28 mouse cellular contexts compared by ENCODE assay signal in the genomic region with DNA sequence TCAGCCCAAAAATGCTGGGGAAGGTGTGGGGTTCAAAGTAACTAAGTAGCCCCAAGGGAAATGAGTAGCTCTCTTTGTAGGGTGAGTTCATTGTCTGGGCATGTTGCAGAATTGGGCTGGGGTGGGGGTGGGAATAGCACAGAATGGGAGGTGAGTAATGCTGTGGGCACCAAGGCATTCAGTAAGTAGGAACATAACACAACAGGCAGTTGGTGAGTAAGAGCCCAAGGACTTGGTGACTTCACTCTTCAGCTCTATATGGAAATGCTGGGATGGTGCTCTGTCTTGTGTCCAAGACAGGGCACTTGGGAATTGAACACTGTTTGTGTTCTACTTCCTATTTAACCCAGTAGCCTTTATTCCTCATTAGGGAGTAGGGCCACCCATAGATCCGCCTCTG. TPM values are rescaled to one million over a fixed set of nuclear protein-coding genes. Genes with fewer than 3 reads are reported as not detected.
A peak's percentile ranks its signal among the peaks of the same experiment; 100 is the strongest.
DNase-seq lines count a peak whose midpoint lies in the region; ATAC-seq and TF ChIP-seq lines count a peak whose summit lies in the region.
"Had no signal": no experiment of that assay in that cellular context is flagged by ENCODE, and none has a peak within 500 bp of the region (broad histone marks: within the 10 kb centered on the region; RNA-seq: fewer than 3 reads in every experiment).

No protein-coding gene starts in this region.

- H3K4me3 ChIP-seq in liver, embryonic 12.5 days: no peak overlapping the region
- H3K4me3 ChIP-seq: embryonic facial prominence, embryonic 13.5 days; erythroblast, embryonic 14.5 days; forebrain, embryonic 12.5 days; liver, embryonic 15.5 days; neural tube, embryonic 15.5 days had no signal

- no peaks in the 10 kb centered on the region for H3K36me3 ChIP-seq in liver, embryonic 12.5 days
- H3K36me3 ChIP-seq: embryonic facial prominence, embryonic 13.5 days; forebrain, embryonic 12.5 days; liver, embryonic 15.5 days; neural tube, embryonic 15.5 days had no signal

- CTCF ChIA-PET in Patski (lab: Charles Lee): interaction anchor here (1.2 to 2.0 kb wide), 10 partner anchors 9 to 102 kb away, joined by 3 to 7 read pairs (median 4); no protein-coding TSS in a partner anchor

- no peak overlapping the region for H3K4me2 ChIP-seq in liver, embryonic 12.5 days
- H3K4me2 ChIP-seq: embryonic facial prominence, embryonic 13.5 days; forebrain, embryonic 12.5 days; heart, embryonic 11.5 days; hindbrain, embryonic 14.5 days; liver, embryonic 15.5 days; lung, embryonic 14.5 days; neural tube, embryonic 15.5 days had no signal

- WGBS in liver, embryonic 12.5 days (ENCODE audit: insufficient replicate concordance): 63% methylated on average over 1 of the region's 1 CpGs

- DNase-seq in 3134 (ENCODE audit: extremely low read depth, insufficient read length, low spot score) (peak; percentile 79), 416B (ENCODE audit: low read depth) (peak; percentile 73), Patski (ENCODE audit: low read depth, low spot score) (peak; percentile 92)
- DNase-seq in fibroblast of lung, adult 2 months (ENCODE audit: low read depth): peak; percentile 72
- no peak for DNase-seq in lung, postnatal 25 days (ENCODE audit: low spot score)
- no peak for DNase-seq in yolk sac, embryonic 10.5 days (ENCODE audit: low spot score)
- DNase-seq: cerebellum, adult 11 months; cerebellum, adult 9-10 months; gastrocnemius, postnatal 25 days; heart, adult 18-20 months; kidney, adult 11 months; kidney, postnatal 14 days; layer of hippocampus, adult 9-11 months; liver; lung, embryonic 14.5 days; lung, postnatal 4 days; midbrain, embryonic 14.5 days; thymus, adult 18-20 months; thymus, postnatal 25 days had no signal

- no peaks in the 10 kb centered on the region for H3K9me3 ChIP-seq in liver, embryonic 12.5 days (replicated peaks)
- H3K9me3 ChIP-seq: embryonic facial prominence, embryonic 13.5 days; forebrain, embryonic 12.5 days; liver, embryonic 15.5 days; neural tube, embryonic 15.5 days had no signal

- TF ChIP-seq CTCF in Patski (IDR thresholded peaks at IDR 0.05): no peak

- in situ Hi-C loops in Patski (cut with MboI; ENCODE audit: low pct_unique_long_range_greater_than_20kb): no loop called here

- H3K27ac ChIP-seq in liver, embryonic 12.5 days: no peak overlapping the region
- H3K27ac ChIP-seq: embryonic facial prominence, embryonic 13.5 days; forebrain, embryonic 12.5 days; hindbrain, embryonic 14.5 days; liver, embryonic 15.5 days; neural tube, embryonic 15.5 days; stomach, postnatal 0 days had no signal

- ATAC-seq in Patski: peak; percentile 100
- ATAC-seq in liver, embryonic 12.5 days: no peak

- H3K4me1 ChIP-seq in liver, embryonic 12.5 days: peaks cover 6% of the 10 kb centered on the region; the same call in 1 of the 2 replicates
- H3K4me1 ChIP-seq: embryonic facial prominence, embryonic 13.5 days; forebrain, embryonic 12.5 days; liver, embryonic 15.5 days; neural tube, embryonic 15.5 days had no signal

- H3K27me3 ChIP-seq in Patski: no peaks in the 10 kb centered on the region
- H3K27me3 ChIP-seq in liver, embryonic 12.5 days (replicated peaks): no peaks in the 10 kb centered on the region
- H3K27me3 ChIP-seq: forebrain, embryonic 12.5 days; liver, embryonic 15.5 days; neural tube, embryonic 15.5 days had no signal

- H3K9ac ChIP-seq in liver, embryonic 12.5 days: no peak overlapping the region
- H3K9ac ChIP-seq: embryonic facial prominence, embryonic 13.5 days; forebrain, embryonic 12.5 days; hindbrain, embryonic 14.5 days; liver, embryonic 15.5 days; lung, embryonic 14.5 days; neural tube, embryonic 15.5 days had no signal

- POLR2A ChIA-PET in Patski (lab: Charles Lee): interaction anchor here (1.5 kb wide), 1 partner anchor 12 kb away, joined by 5 read pairs; no protein-coding TSS in a partner anchor

RNA-seq across cellular contexts. Expression of a gene that starts 26.1 kb away (rescaled TPM):
- 459 TPM for polyA plus RNA-seq in Patski (2021)
- 76.7 and 79.1 TPM in 2 replicates for polyA plus RNA-seq in liver, embryonic 12.5 days (2016; fragmentation: Nextera tagmentation; extraction: Ambion mirVana)

Comparison
In these comparisons a context has a peak if more than half of its experiments do, and no peak if none do; other contexts are left out.
1. DNase-seq: peak in 3134 (single experiment), 416B (single experiment), Patski (single experiment) and fibroblast of lung, adult 2 months (single experiment); none in lung, postnatal 25 days (single experiment) and yolk sac, embryonic 10.5 days (single experiment).